Mouse (Mus musculus) midbrain, embryonic 11.5 days (tissue): ENCODE results near the gene Ush2a. TPM values are rescaled to one million over a fixed set of nuclear protein-coding genes. Genes with fewer than 3 reads are reported as not detected.

Experiments used
- ATAC-seq: fragments of 200-750 bp; cut with Nextera tagmentation; 2 replicates; pipeline ENCODE4 v1.8.0; 2017; ENCODE audit warnings: moderate TSS enrichment, moderate library complexity; ENCODE audit not compliant: low FRiP score
- DNase-seq: peaks from one replicate; pipeline ENCODE4 v3.0.0; 2015; ENCODE audit warnings: low spot score; ENCODE audit errors: missing footprints
- H3K27ac ChIP-seq: fragments of 300-500 bp; sonication (generic); 2 replicates; pipeline ENCODE4 v1.5.1; 2014; ENCODE audit warnings: low read depth, low read length
- H3K27me3 ChIP-seq: fragments of 300-500 bp; sonication (generic); 2 replicates; pipeline ENCODE4 v1.6.1; 2014; ENCODE audit warnings: mild to moderate bottlenecking, low read length, moderate library complexity, mixed read lengths; ENCODE audit not compliant: control insufficient read depth, insufficient read depth
- H3K36me3 ChIP-seq: fragments of 300-500 bp; sonication (generic); 2 replicates; pipeline ENCODE4 v1.6.1; 2014; ENCODE audit warnings: mild to moderate bottlenecking, low read length, moderate library complexity, mixed read lengths; ENCODE audit not compliant: control insufficient read depth, insufficient read depth
- H3K4me1 ChIP-seq: fragments of 300-500 bp; sonication (generic); 2 replicates; pipeline ENCODE4 v1.6.1; 2014; ENCODE audit warnings: low read length; ENCODE audit not compliant: control insufficient read depth, insufficient read depth
- H3K4me2 ChIP-seq: fragments of 300-500 bp; sonication (generic); 2 replicates; pipeline ENCODE4 v1.6.1; 2014; ENCODE audit warnings: mild to moderate bottlenecking, moderate library complexity
- H3K4me3 ChIP-seq: fragments of 300-500 bp; sonication (generic); 2 replicates; pipeline ENCODE4 v1.5.1; 2014; ENCODE audit warnings: low read depth, low read length
- H3K9ac ChIP-seq: fragments of 300-500 bp; sonication (generic); 2 replicates; pipeline ENCODE4 v1.6.1; 2014; ENCODE audit warnings: low read length
- H3K9me3 ChIP-seq: fragments of 300-500 bp; sonication (generic); 2 replicates; pipeline ENCODE4 v1.6.1; 2016; ENCODE audit warnings: low read length; ENCODE audit not compliant: control insufficient read depth
- WGBS: fragments of 180-500 bp; shearing (Covaris S2); extraction: QIAGEN DNeasy Blood & Tissue Kit; methylation state at CpG from one replicate; pipeline ENCODE4 v1.1.7; 2014; 5-methylcytosine and 5-hydroxymethylcytosine counted together
- polyA plus RNA-seq: library from polyadenylated mRNA; unstranded; fragments of >200 nt; fragmentation: Nextera tagmentation; extraction: Ambion mirVana; gene quantifications from 2 replicates; pipeline ENCODE4 v1.2.1, GENCODE M21; 2014

Ush2a gene
- polyA plus RNA-seq, 1 experiment from 2014 or later = 0.04 TPM

DNA sequence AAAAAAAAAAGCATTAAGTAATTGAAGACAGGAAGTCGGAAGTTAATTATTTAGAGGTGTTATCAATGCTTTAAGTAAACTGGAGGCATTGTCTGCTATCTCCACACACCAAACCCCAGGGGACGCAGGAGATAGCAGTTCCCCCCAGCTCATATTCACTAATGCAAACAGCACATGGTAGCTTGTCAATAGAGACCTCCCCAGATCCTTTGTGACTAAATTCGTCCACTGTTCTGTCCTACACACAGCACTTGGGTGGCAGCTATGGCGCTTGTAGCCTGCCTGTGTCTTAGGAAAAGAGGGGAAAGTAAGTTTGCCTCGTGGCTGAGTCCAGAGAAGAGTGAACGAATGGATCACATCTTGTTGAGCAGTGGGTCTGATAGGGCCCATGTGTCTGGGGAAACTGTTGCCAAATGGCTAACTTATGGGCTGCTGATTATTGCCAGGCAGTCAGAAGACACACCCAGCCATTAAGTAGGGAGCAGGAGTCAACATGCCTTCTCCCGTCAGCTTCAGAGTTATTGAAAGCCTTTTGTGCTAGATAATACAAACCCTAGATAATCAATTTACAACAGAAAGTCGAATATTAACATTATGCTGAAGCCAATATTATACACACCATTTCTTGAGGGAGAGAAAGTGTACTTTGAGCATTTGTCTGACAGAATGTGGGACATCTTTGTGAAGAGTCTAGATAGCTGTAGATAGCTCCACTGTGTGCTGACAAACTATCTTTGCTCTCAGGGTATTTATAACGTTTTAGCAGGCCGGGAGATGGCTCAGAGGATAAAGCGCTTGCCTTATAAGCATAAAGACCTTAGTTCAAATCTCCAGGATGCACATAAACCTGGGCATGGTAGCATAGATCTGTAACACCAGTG, 568.9 kb downstream of the Ush2a start:
- Histone ChIP-seq H3K4me3 (no peak overlapping the region), H3K36me3 (no peaks in the 10 kb centered on the region), H3K27ac (no peak overlapping the region), H3K9me3 (no peaks in the 10 kb centered on the region), H3K27me3 (no peaks in the 10 kb centered on the region), H3K9ac (no peak overlapping the region), H3K4me1 (no peaks in the 10 kb centered on the region; the same call in 1 of the 2 replicates), H3K4me2 (no peak overlapping the region)
- WGBS = 75% methylated on average over 11 of the region's 11 CpGs
- DNase-seq (no peak), ATAC-seq (no peak)

DNA sequence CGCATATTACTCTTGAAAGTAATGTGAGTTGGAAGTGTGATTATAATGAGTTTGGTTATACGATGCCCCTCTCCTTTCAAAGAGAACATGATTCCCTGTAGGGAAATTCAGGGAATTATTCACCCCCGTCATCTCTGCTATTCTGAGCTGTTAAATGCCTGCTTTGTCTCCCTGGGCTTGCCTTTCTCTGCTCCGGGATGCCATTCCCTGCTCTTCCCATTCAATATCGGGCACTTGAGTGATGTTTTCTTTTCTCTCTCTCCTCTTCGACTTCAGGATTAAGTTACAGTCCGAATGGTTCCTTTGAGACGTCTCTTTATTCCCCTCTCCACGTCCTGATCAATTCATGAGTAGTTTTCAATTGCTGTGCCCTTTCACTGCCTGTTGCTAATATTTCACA, 572.1 kb downstream of the Ush2a start:
- H3K4me1 ChIP-seq = no peaks in the 10 kb centered on the region; the same call in 1 of the 2 replicates
- H3K9ac ChIP-seq = no peak overlapping the region
- 13% methylated on average over 9 of the region's 9 CpGs for WGBS
- no peak overlapping the region for H3K4me2 ChIP-seq
- H3K4me3 ChIP-seq = no peak overlapping the region
- ATAC-seq = peak; percentile 22; the same call in 1 of the 2 replicates
- no peaks in the 10 kb centered on the region for H3K27me3 ChIP-seq
- DNase-seq = no peak
- no peaks in the 10 kb centered on the region for H3K36me3 ChIP-seq
- no peak overlapping the region for H3K27ac ChIP-seq
- H3K9me3 ChIP-seq = no peaks in the 10 kb centered on the region

DNA sequence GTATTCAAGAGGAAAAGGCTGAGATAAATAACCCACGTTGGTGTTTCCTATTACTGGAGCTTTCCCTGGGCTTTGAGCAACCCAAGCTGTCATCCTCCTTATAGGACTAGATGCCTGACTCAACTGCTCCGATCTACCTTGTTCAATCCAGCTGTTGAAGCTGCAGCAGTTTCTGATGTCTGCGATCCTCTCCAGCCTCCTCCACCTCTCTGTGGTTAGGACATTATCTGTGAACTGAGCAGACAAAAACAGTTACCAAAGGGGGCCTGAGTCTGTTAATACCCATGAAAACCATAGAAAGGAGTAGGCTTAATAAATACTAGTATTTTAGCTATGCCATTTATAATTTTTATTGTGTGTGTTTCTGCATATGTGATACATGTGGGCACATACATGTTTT, 572.9 kb downstream of the Ush2a start:
- Histone ChIP-seq H3K9me3 (no peaks in the 10 kb centered on the region), H3K9ac (no peak overlapping the region), H3K27ac (no peak overlapping the region), H3K4me1 (no peaks in the 10 kb centered on the region; the same call in 1 of the 2 replicates), H3K27me3 (no peaks in the 10 kb centered on the region), H3K4me2 (no peak overlapping the region), H3K4me3 (no peak overlapping the region), H3K36me3 (no peaks in the 10 kb centered on the region)
- whole genome bisulfite sequencing = 84% methylated on average over 3 of the region's 3 CpGs
- DNase-seq (no peak), ATAC-seq (no peak)

DNA sequence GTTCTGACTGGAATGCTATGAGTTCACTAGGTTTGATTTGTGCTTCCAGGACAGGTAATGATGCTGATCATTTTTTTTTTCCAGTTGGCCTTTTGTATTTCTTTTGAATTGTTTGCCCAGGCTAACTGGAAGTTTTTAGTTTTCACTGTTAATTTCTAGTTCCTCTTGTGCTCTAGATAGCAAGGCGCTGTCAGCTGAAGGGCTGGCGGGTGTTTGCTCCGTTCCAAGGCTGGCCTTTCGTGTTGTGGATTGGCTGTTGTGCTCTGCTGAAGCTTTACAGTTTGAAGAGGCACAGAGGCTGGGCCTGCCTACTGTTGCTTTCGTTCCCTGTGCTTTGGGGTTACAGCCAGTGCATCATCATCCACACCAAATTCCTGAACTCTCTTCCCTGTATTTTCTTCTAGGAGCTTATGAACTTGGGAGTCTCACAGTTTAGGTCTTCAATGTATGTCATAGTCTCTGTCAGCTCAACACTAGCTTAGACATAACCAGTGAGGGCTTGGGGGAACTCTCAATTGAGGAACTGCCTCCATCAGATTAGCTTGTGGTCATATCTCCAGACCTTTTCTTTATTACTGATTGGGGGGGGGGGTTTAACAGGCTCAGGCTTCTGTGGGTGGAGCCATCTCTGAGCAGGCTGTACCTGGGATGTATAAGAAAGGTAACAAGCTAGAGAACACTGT, 575.9 kb downstream of the Ush2a start:
- no peaks in the 10 kb centered on the region for H3K27me3 ChIP-seq
- 91% methylated on average over 5 of the region's 5 CpGs for WGBS
- no peak for DNase-seq
- H3K4me3 ChIP-seq = no peak overlapping the region
- no peak overlapping the region for H3K4me2 ChIP-seq
- ATAC-seq = no peak
- no peaks in the 10 kb centered on the region for H3K9me3 ChIP-seq
- no peaks in the 10 kb centered on the region for H3K36me3 ChIP-seq
- no peaks in the 10 kb centered on the region; the same call in 1 of the 2 replicates for H3K4me1 ChIP-seq
- no peak overlapping the region for H3K27ac ChIP-seq
- no peak overlapping the region for H3K9ac ChIP-seq

DNA sequence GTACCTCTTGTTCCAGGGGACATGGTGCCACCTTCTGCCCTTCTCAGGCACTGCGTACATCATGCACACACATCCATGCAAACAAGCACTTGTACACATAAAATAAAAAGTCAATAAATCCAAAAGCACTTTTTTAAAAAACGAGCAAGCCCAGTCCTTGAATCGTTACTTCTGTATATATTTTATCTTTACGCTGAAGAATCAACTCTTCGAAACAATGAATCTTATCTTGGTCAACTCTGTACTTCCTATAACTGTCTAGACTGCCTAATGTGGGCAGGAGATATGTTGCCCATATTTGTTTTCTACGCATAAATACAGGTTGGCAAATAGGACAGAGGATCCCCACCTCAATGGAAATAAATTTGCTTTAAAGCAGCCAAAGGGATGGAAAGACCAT, 585.4 kb downstream of the Ush2a start:
- DNase-seq = no peak
- no peak overlapping the region for H3K4me3 ChIP-seq
- H3K27ac ChIP-seq = no peak overlapping the region
- no peak overlapping the region for H3K9ac ChIP-seq
- H3K36me3 ChIP-seq = no peaks in the 10 kb centered on the region
- H3K4me1 ChIP-seq = no peaks in the 10 kb centered on the region
- no peak for ATAC-seq
- no peaks in the 10 kb centered on the region for H3K27me3 ChIP-seq
- H3K9me3 ChIP-seq = no peaks in the 10 kb centered on the region
- WGBS = 92% methylated on average over 6 of the region's 6 CpGs
- no peak overlapping the region for H3K4me2 ChIP-seq

DNA sequence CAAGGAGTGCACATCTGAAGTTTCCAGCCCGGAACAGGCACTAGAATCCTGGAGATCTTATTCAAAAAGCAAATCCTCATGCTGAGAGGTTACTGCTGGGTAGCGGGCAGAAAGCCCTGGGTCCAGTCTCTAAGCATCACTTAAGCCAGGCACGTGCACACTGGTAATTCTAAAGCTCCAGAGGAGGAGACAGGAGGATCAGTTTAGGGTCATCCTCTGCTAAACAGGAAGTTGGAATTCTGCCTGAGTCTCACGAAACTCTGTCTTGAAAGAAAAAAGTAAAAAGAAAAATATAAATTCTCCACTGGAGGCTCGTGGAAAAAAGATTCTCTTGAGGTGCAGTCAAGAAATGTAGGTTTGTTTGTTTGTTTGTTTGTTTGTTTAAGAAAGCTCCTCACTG, 591.0 kb downstream of the Ush2a start:
- 73% methylated on average over 5 of the region's 5 CpGs for WGBS
- H3K9ac ChIP-seq = no peak overlapping the region
- no peaks in the 10 kb centered on the region for H3K4me1 ChIP-seq
- H3K4me3 ChIP-seq = no peak overlapping the region
- no peaks in the 10 kb centered on the region for H3K27me3 ChIP-seq
- H3K9me3 ChIP-seq = no peaks in the 10 kb centered on the region; the same call in 1 of the 2 replicates
- H3K36me3 ChIP-seq = no peaks in the 10 kb centered on the region
- ATAC-seq (no peak), DNase-seq (no peak)
- H3K4me2 ChIP-seq = no peak overlapping the region
- H3K27ac ChIP-seq = no peak overlapping the region

DNA sequence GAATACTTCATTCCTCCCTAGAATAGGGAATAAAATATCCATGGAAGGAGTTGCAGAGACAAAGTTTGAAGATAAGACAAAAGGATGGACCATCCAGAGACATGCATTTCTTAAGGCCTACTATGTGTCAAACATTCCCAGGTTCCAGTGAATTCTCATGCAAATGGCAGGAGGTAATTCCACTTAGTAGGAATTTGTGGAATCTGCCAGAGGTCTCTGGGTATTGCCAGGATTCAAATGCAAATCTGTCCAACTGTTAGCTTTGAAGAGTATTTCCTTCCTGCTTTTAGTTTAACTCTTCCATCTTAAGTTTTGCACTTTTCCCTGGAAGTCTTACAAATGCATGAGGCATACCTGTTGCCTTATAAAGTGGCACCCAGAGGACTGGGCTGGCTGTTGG, 592.4 kb downstream of the Ush2a start:
- Histone ChIP-seq H3K27me3 (no peaks in the 10 kb centered on the region), H3K9me3 (no peaks in the 10 kb centered on the region; the same call in 1 of the 2 replicates), H3K4me1 (no peaks in the 10 kb centered on the region), H3K4me2 (no peak overlapping the region), H3K36me3 (no peaks in the 10 kb centered on the region), H3K4me3 (no peak overlapping the region), H3K27ac (no peak overlapping the region), H3K9ac (no peak overlapping the region)
- DNase-seq = no peak
- no peak for ATAC-seq

DNA sequence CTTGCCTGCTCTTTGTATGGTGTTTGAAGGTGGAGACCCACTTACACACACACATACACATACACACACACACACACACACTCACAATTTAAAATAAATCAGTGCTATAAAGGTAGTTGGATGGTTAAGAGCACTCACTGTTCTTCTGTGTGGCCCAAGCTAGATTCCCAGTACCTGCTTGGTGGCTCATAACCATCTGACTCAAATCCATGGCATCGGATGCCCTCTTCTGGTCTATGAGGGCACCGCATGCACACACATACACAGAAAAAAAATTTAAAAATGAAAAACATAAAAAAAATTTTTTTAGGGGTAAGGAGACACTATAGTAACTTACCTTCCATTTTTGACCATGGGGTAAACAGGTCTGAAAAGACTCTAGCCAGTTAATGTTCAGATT, 593.2 kb downstream of the Ush2a start:
- H3K4me1 ChIP-seq = no peaks in the 10 kb centered on the region
- H3K9me3 ChIP-seq = no peaks in the 10 kb centered on the region; the same call in 1 of the 2 replicates
- no peak overlapping the region for H3K27ac ChIP-seq
- ATAC-seq (no peak), DNase-seq (no peak)
- no peak overlapping the region for H3K4me3 ChIP-seq
- no peaks in the 10 kb centered on the region for H3K36me3 ChIP-seq
- H3K27me3 ChIP-seq = no peaks in the 10 kb centered on the region
- no peak overlapping the region for H3K4me2 ChIP-seq
- 97% methylated on average over 2 of the region's 2 CpGs for WGBS
- no peak overlapping the region for H3K9ac ChIP-seq

DNA sequence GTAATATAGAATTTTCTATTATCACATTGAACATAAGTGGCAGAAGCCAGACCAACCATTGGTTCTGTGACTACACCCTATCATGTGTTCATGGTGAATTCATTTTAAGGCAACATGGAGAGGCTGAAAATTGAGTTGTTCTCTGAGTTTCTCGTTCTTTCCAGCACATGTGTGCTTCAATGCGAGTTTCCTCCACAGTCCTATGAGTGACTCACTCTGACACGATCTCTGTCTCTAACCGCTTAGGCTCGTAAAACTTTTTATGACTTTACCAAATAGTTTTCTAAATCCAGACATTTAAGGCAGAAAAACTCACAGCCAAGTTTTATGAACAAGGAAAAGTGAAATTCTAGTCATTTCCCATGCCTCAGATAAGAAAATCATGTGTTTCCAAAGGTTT, 597.9 kb downstream of the Ush2a start:
- DNase-seq (no peak), ATAC-seq (no peak)
- no peaks in the 10 kb centered on the region for H3K27me3 ChIP-seq
- H3K4me2 ChIP-seq = no peak overlapping the region
- no peaks in the 10 kb centered on the region for H3K4me1 ChIP-seq
- no peaks in the 10 kb centered on the region for H3K36me3 ChIP-seq
- H3K27ac ChIP-seq = no peak overlapping the region
- H3K4me3 ChIP-seq = no peak overlapping the region
- H3K9ac ChIP-seq = no peak overlapping the region
- WGBS = 95% methylated on average over 5 of the region's 5 CpGs
- no peaks in the 10 kb centered on the region; the same call in 1 of the 2 replicates for H3K9me3 ChIP-seq
